Mouse (Mus musculus): Measurements from ENCODE around the gene Emc3. TPM values are rescaled to one million over a fixed set of nuclear protein-coding genes. Genes with fewer than 3 reads are reported as not detected.
A peak's percentile ranks its signal among the peaks of the same experiment; 100 is the strongest.

Gene Emc3
- polyA plus RNA-seq, 1 experiment from 2014 or later = 111 TPM

GRCm38 (mm10) chr6:113472061-113472460 lies 59.4 kb downstream of the Emc3 start:
- peaks cover 32% of the 10 kb centered on the region for H3K4me1 ChIP-seq
- no peaks in the 10 kb centered on the region for H3K9me3 ChIP-seq (replicated peaks)
- H3K36me3 ChIP-seq = no peaks in the 10 kb centered on the region
- ATAC-seq (replicated peaks; ENCODE audit: low FRiP score) = no peak
- 68% methylated on average over 10 of the region's 10 CpGs for WGBS
- peaks cover 14% of the 10 kb centered on the region for H3K27me3 ChIP-seq
- H3K4me3 ChIP-seq (replicated peaks) = peak overlapping the region; percentile 33; the same call in 1 of the 2 replicates
- peak overlapping the region; percentile 63; the same call in 1 of the 2 replicates for H3K4me2 ChIP-seq
- H3K9ac ChIP-seq = no peak overlapping the region
- peak overlapping the region; percentile 76; the same call in 1 of the 2 replicates for H3K27ac ChIP-seq

DNA sequence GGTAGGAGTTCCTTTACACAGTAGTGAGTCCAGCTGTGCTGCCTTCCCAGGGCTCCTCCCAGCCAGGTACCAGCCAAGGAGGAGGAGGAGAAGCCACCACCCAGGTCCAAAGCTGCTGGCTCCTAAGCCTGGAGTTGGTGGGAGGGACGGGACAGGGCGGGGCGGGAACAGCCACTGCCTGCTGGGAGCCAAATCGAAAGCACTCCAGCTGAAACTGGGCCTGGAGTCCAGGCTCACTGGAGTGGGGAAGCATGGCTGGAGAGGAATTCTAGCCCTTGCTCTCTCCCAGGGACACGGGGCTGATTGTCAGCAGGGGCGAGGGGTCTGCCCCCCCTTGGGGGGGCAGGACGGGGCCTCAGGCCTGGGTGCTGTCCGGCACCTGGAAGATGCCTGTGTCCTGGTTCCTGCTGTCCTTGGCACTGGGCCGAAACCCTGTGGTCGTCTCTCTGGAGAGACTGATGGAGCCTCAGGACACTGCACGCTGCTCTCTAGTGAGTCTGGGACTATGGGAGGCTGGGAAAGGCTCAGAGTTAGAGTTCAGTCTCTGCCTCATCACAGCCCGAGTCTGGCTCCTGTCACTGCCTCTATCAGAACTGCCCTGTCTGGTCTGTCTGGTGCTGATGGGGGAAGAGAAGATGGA lies 60.0 kb downstream of the Emc3 start, which contains the start of gene Il17rc:
Gene Il17rc (plus strand): TSS at position 131 of the 640 bp plus-strand sequence.
- no peaks in the 10 kb centered on the region for H3K36me3 ChIP-seq
- 25% methylated on average over 12 of the region's 12 CpGs for WGBS
- H3K4me1 ChIP-seq = peaks cover 32% of the 10 kb centered on the region
- H3K9me3 ChIP-seq (replicated peaks) = no peaks in the 10 kb centered on the region
- H3K27ac ChIP-seq = peak within 1 kb of the TSS; percentile 76
- H3K9ac ChIP-seq = peak within 1 kb of the TSS; percentile 44
- H3K27me3 ChIP-seq = peaks cover 14% of the 10 kb centered on the region
- H3K4me3 ChIP-seq (replicated peaks) = peak within 1 kb of the TSS; percentile 33
- peak within 1 kb of the TSS; percentile 63 for H3K4me2 ChIP-seq
- ATAC-seq (replicated peaks; ENCODE audit: low FRiP score) = peak; percentile 80

DNA sequence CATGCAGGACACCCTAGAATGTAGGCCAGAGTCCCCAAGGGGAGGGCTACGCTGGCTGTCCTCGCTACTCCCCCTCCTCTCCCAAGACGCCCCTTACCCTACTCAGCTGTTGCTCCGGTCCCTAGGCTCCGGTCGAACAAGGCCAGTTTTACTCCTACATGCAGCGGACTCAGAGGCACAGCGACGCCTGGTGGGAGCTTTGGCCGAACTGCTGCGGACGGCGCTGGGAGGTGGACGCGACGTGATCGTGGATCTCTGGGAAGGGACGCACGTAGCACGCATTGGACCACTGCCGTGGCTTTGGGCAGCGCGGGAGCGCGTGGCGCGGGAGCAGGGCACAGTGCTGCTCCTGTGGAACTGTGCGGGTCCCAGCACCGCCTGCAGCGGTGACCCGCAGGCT lies 62.0 kb downstream of the Emc3 start:
- Histone ChIP-seq H3K27ac (peak overlapping the region; percentile 59), H3K36me3 (no peaks in the 10 kb centered on the region), H3K27me3 (peaks cover 14% of the 10 kb centered on the region), H3K4me2 (peak overlapping the region; percentile 70), H3K4me1 (peaks cover 38% of the 10 kb centered on the region), H3K9ac (peak overlapping the region; percentile 7), H3K4me3 (replicated peaks) (peak overlapping the region; percentile 37), H3K9me3 (replicated peaks) (no peaks in the 10 kb centered on the region)
- whole genome bisulfite sequencing = 2% methylated on average over 31 of the region's 31 CpGs
- ATAC-seq (replicated peaks; ENCODE audit: low FRiP score) = peak; percentile 50

DNA sequence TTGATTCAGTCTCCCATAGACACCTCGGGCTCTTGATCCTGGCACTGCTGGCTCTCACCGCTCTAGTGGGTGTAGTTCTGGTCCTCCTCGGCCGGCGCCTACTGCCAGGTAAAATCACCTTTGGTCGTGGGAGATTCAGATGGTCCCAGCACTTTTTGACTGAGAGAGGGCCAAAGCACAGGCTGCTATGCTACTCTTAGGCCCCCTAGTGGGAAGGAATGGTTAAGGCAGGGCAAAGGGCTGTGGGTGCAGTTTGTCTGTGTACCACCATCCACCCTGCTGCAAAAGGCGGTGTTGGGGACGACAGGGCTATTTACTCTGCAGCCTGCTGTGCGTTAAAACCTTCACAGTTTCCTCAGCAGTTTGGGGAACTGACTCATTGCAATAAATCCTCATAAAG lies 62.4 kb downstream of the Emc3 start:
- H3K27ac ChIP-seq = peak overlapping the region; percentile 59
- H3K9ac ChIP-seq = peak overlapping the region; percentile 7; the same call in 1 of the 2 replicates
- H3K36me3 ChIP-seq = no peaks in the 10 kb centered on the region
- peak overlapping the region; percentile 70 for H3K4me2 ChIP-seq
- peaks cover 14% of the 10 kb centered on the region for H3K27me3 ChIP-seq
- WGBS = 7% methylated on average over 9 of the region's 9 CpGs
- no peaks in the 10 kb centered on the region for H3K9me3 ChIP-seq (replicated peaks)
- H3K4me1 ChIP-seq = peaks cover 38% of the 10 kb centered on the region
- ATAC-seq (replicated peaks; ENCODE audit: low FRiP score) = peak; percentile 26; the same call in 1 of the 2 replicates
- peak overlapping the region; percentile 37 for H3K4me3 ChIP-seq (replicated peaks)

- Histone ChIP-seq H3K9ac (no peak overlapping the region), H3K4me1 (peaks cover 38% of the 10 kb centered on the region), H3K4me2 (peak overlapping the region; percentile 70; the same call in 1 of the 2 replicates), H3K27ac (no peak overlapping the region), H3K27me3 (peaks cover 14% of the 10 kb centered on the region), H3K36me3 (no peaks in the 10 kb centered on the region), H3K4me3 (replicated peaks) (no peak overlapping the region), H3K9me3 (replicated peaks) (no peaks in the 10 kb centered on the region)
- no peak for ATAC-seq (replicated peaks; ENCODE audit: low FRiP score)
- WGBS = 75% methylated on average over 3 of the region's 3 CpGs
Measured at GRCm38 (mm10) chr6:113468512-113468911, 62.9 kb downstream of the Emc3 start.

DNA sequence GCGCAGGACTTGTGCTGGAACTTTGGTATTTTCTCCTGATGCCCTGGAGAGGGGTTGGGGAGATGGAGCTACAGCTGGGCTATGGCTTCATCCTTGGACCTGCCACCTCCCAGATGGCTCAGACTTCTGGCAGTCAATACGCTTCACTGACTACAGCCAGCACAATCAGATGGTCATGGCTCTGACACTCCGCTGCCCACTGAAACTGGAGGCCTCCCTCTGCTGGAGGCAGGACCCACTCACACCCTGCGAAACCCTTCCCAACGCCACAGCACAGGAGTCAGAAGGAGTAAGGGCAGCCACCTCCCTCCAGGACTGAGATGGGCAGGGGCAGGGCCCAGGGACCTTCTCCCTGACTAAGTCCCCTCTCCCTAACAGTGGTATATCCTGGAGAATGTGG lies 65.8 kb downstream of the Emc3 start:
- Histone ChIP-seq H3K4me3 (replicated peaks) (no peak overlapping the region), H3K36me3 (no peaks in the 10 kb centered on the region), H3K27ac (no peak overlapping the region), H3K27me3 (peaks cover 9% of the 10 kb centered on the region), H3K4me2 (no peak overlapping the region), H3K9ac (no peak overlapping the region), H3K9me3 (replicated peaks) (no peaks in the 10 kb centered on the region), H3K4me1 (peaks cover 19% of the 10 kb centered on the region)
- peak; percentile 68 for ATAC-seq (replicated peaks; ENCODE audit: low FRiP score)
- WGBS = 37% methylated on average over 5 of the region's 5 CpGs

Small RNA genes within 50 kb of the gene (microRNA-seq; reads per million reads assigned to microRNA genes)
- gene Gm23365 = not detected

Other genes with a start within 250 kb of the Emc3 start
- gene Cpne9, start 249.3 kb downstream of the Emc3 start, polyA plus RNA-seq (2015; fragmentation: Nextera tagmentation; extraction: Ambion mirVana) = 0.05 and 0.18 TPM in 2 replicates
- gene Brpf1, start 224.5 kb downstream of the Emc3 start, polyA plus RNA-seq (2015; fragmentation: Nextera tagmentation; extraction: Ambion mirVana) = 19.2 and 20.4 TPM in 2 replicates
- 13.8 and 18.7 TPM in 2 replicates for gene Ogg1, start 204.7 kb downstream of the Emc3 start, polyA plus RNA-seq (2015; fragmentation: Nextera tagmentation; extraction: Ambion mirVana)
- 103 and 111 TPM in 2 replicates for gene Camk1, start 187.7 kb downstream of the Emc3 start, polyA plus RNA-seq (2015; fragmentation: Nextera tagmentation; extraction: Ambion mirVana)
- 56.7 and 62.1 TPM in 2 replicates for gene Tada3, start 153.8 kb downstream of the Emc3 start, polyA plus RNA-seq (2015; fragmentation: Nextera tagmentation; extraction: Ambion mirVana)
- 403 and 405 TPM in 2 replicates for gene Arpc4, start 153.5 kb downstream of the Emc3 start, polyA plus RNA-seq (2015; fragmentation: Nextera tagmentation; extraction: Ambion mirVana)
- gene Ttll3, start 142.4 kb downstream of the Emc3 start, polyA plus RNA-seq (2015; fragmentation: Nextera tagmentation; extraction: Ambion mirVana) = 3.5 and 3.6 TPM in 2 replicates
- 24.0 and 25.3 TPM in 2 replicates for gene Rpusd3, start 112.3 kb downstream of the Emc3 start, polyA plus RNA-seq (2015; fragmentation: Nextera tagmentation; extraction: Ambion mirVana)
- not detected in 2 replicates for gene Cidec, start 95.9 kb downstream of the Emc3 start, polyA plus RNA-seq (2015; fragmentation: Nextera tagmentation; extraction: Ambion mirVana)
- gene Jagn1, start 89.1 kb downstream of the Emc3 start, polyA plus RNA-seq (2015; fragmentation: Nextera tagmentation; extraction: Ambion mirVana) = 104 and 111 TPM in 2 replicates
- gene Il17re, start 73.2 kb downstream of the Emc3 start, polyA plus RNA-seq (2015; fragmentation: Nextera tagmentation; extraction: Ambion mirVana) = 6.1 and 7.8 TPM in 2 replicates
- gene Il17rc, start 60.2 kb downstream of the Emc3 start, polyA plus RNA-seq (2015; fragmentation: Nextera tagmentation; extraction: Ambion mirVana) = 18.5 and 19.6 TPM in 2 replicates
- gene Creld1, start 48.4 kb downstream of the Emc3 start, polyA plus RNA-seq (2015; fragmentation: Nextera tagmentation; extraction: Ambion mirVana) = 35.7 and 37.2 TPM in 2 replicates
- 0.87 and 1.1 TPM in 2 replicates for gene Prrt3, start 29.7 kb downstream of the Emc3 start, polyA plus RNA-seq (2015; fragmentation: Nextera tagmentation; extraction: Ambion mirVana)
- 13.9 and 15.2 TPM in 2 replicates for gene Fancd2, start within 50 bp of the Emc3 start, polyA plus RNA-seq (2015; fragmentation: Nextera tagmentation; extraction: Ambion mirVana)
- gene Fancd2os, start 69.1 kb upstream of the Emc3 start, polyA plus RNA-seq (2015; fragmentation: Nextera tagmentation; extraction: Ambion mirVana) = 0.84 and 0.87 TPM in 2 replicates
- gene Brk1, start 73.1 kb upstream of the Emc3 start, polyA plus RNA-seq (2015; fragmentation: Nextera tagmentation; extraction: Ambion mirVana) = 206 and 211 TPM in 2 replicates
- 36.1 and 39.3 TPM in 2 replicates for gene Vhl, start 92.3 kb upstream of the Emc3 start, polyA plus RNA-seq (2015; fragmentation: Nextera tagmentation; extraction: Ambion mirVana)
- 5.2 and 5.3 TPM in 2 replicates for gene Irak2, start 106.8 kb upstream of the Emc3 start, polyA plus RNA-seq (2015; fragmentation: Nextera tagmentation; extraction: Ambion mirVana)
- 0.49 and 0.77 TPM in 2 replicates for gene Tatdn2, start 165.4 kb upstream of the Emc3 start, polyA plus RNA-seq (2015; fragmentation: Nextera tagmentation; extraction: Ambion mirVana)
- 0.81 and 1.2 TPM in 2 replicates for gene Ghrl, start 188.2 kb upstream of the Emc3 start, polyA plus RNA-seq (2015; fragmentation: Nextera tagmentation; extraction: Ambion mirVana)
- 268 and 273 TPM in 2 replicates for gene Sec13, start 209.1 kb upstream of the Emc3 start, polyA plus RNA-seq (2015; fragmentation: Nextera tagmentation; extraction: Ambion mirVana)